Mouse (Mus musculus): ENCODE data around the gene Gatc. TPM values are rescaled to one million over a fixed set of nuclear protein-coding genes. Genes with fewer than 3 reads are reported as not detected.
A peak's percentile ranks its signal among the peaks of the same experiment; 100 is the strongest.
"Not testable (repeated sequence)": the region's sequence is repeated elsewhere in the genome, so short reads cannot be mapped to it uniquely, and the experiment has no call there.

Gene Gatc
- 33.3 and 34.1 TPM in 2 replicates for polyA plus RNA-seq (2016; fragmentation: Nextera tagmentation; extraction: Ambion mirVana)

- Histone ChIP-seq H3K27ac (peak within 1 kb of the TSS; percentile 92), H3K36me3 (peaks cover 62% of the 10 kb centered on the region), H3K4me3 (peak within 1 kb of the TSS; percentile 94), H3K4me1 (peaks cover 27% of the 10 kb centered on the region), H3K27me3 (ENCODE audit: low read depth, poor library complexity, severe bottlenecking) (no peaks in the 10 kb centered on the region), H3K9me3 (replicated peaks) (no peaks in the 10 kb centered on the region)
- DNase-seq (ENCODE audit: low spot score) = peak; percentile 95
- under 1% methylated on average over 62 of the region's 62 CpGs for WGBS
Measured at GRCm38 (mm10) chr5:115340577-115341313, at the start of gene Gatc, which contains the start of gene Triap1. Gene Gatc (minus strand): TSS chr5:115341178. Gene Triap1 (plus strand): TSS chr5:115341225.

- not testable (repeated sequence) for H3K27ac ChIP-seq; H3K36me3 ChIP-seq; H3K4me1 ChIP-seq; DNase-seq (ENCODE audit: low spot score); H3K4me3 ChIP-seq; H3K27me3 ChIP-seq (ENCODE audit: low read depth, poor library complexity, severe bottlenecking); H3K9me3 ChIP-seq (replicated peaks)
- 87% methylated on average over 2 of the region's 2 CpGs for WGBS
Measured at GRCm38 (mm10) chr5:115378882-115379281, 37.9 kb upstream of the Gatc start.

- no peak for DNase-seq (ENCODE audit: low spot score)
- Histone ChIP-seq H3K27ac (no peak overlapping the region), H3K4me3 (no peak overlapping the region), H3K27me3 (ENCODE audit: low read depth, poor library complexity, severe bottlenecking) (no peaks in the 10 kb centered on the region), H3K9me3 (replicated peaks) (no peaks in the 10 kb centered on the region), H3K36me3 (no peaks in the 10 kb centered on the region), H3K4me1 (peaks cover 18% of the 10 kb centered on the region)
- 80% methylated on average over 2 of the region's 2 CpGs for WGBS
Measured at GRCm38 (mm10) chr5:115375436-115375835, 34.5 kb upstream of the Gatc start.

GRCm38 (mm10) chr5:115374204-115374820 is 33.3 kb upstream of the Gatc start:
- Histone ChIP-seq H3K36me3 (no peaks in the 10 kb centered on the region), H3K4me1 (peaks cover 18% of the 10 kb centered on the region), H3K27me3 (ENCODE audit: low read depth, poor library complexity, severe bottlenecking) (no peaks in the 10 kb centered on the region), H3K27ac (peak overlapping the region; percentile 87), H3K4me3 (peak overlapping the region; percentile 51), H3K9me3 (replicated peaks) (no peaks in the 10 kb centered on the region)
- DNase-seq (ENCODE audit: low spot score) = no peak
- 17% methylated on average over 11 of the region's 11 CpGs for WGBS

GRCm38 (mm10) chr5:115373441-115374203 is 32.6 kb upstream of the Gatc start:
- Histone ChIP-seq H3K36me3 (no peaks in the 10 kb centered on the region), H3K4me1 (peaks cover 18% of the 10 kb centered on the region), H3K27me3 (ENCODE audit: low read depth, poor library complexity, severe bottlenecking) (no peaks in the 10 kb centered on the region), H3K27ac (peak overlapping the region; percentile 87), H3K4me3 (peak overlapping the region; percentile 51), H3K9me3 (replicated peaks) (no peaks in the 10 kb centered on the region)
- DNase-seq (ENCODE audit: low spot score) = peak; percentile 69
- 22% methylated on average over 26 of the region's 26 CpGs for WGBS

GRCm38 (mm10) chr5:115371736-115372135 is 30.8 kb upstream of the Gatc start:
- no peaks in the 10 kb centered on the region for H3K36me3 ChIP-seq
- no peaks in the 10 kb centered on the region for H3K9me3 ChIP-seq (replicated peaks)
- no peak for DNase-seq (ENCODE audit: low spot score)
- H3K27me3 ChIP-seq (ENCODE audit: low read depth, poor library complexity, severe bottlenecking) = no peaks in the 10 kb centered on the region
- peaks cover 18% of the 10 kb centered on the region for H3K4me1 ChIP-seq
- no peak overlapping the region for H3K4me3 ChIP-seq
- WGBS = 37% methylated on average over 9 of the region's 9 CpGs
- 0 out of 2 replicates have a peak overlapping the region, but pooled peaks have one; percentile 1 for H3K27ac ChIP-seq

- 87% methylated on average over 4 of the region's 4 CpGs for WGBS
- Histone ChIP-seq H3K27ac (no peak overlapping the region), H3K4me1 (peaks cover 17% of the 10 kb centered on the region), H3K4me3 (no peak overlapping the region), H3K36me3 (no peaks in the 10 kb centered on the region), H3K27me3 (ENCODE audit: low read depth, poor library complexity, severe bottlenecking) (no peaks in the 10 kb centered on the region), H3K9me3 (replicated peaks) (no peaks in the 10 kb centered on the region)
- no peak for DNase-seq (ENCODE audit: low spot score)
Measured at GRCm38 (mm10) chr5:115364782-115365181, 23.8 kb upstream of the Gatc start.

GRCm38 (mm10) chr5:115362819-115363714 is 22.1 kb upstream of the Gatc start:
- H3K9me3 ChIP-seq (replicated peaks) = no peaks in the 10 kb centered on the region
- H3K27ac ChIP-seq = peak overlapping the region; percentile 66
- H3K27me3 ChIP-seq (ENCODE audit: low read depth, poor library complexity, severe bottlenecking) = no peaks in the 10 kb centered on the region
- no peak overlapping the region for H3K4me3 ChIP-seq
- no peaks in the 10 kb centered on the region for H3K36me3 ChIP-seq
- peak; percentile 45 for DNase-seq (ENCODE audit: low spot score)
- H3K4me1 ChIP-seq = peaks cover 26% of the 10 kb centered on the region
- WGBS = 17% methylated on average over 18 of the region's 19 CpGs

GRCm38 (mm10) chr5:115362216-115362615 is 21.2 kb upstream of the Gatc start:
- Histone ChIP-seq H3K4me1 (peaks cover 26% of the 10 kb centered on the region), H3K36me3 (no peaks in the 10 kb centered on the region), H3K27me3 (ENCODE audit: low read depth, poor library complexity, severe bottlenecking) (no peaks in the 10 kb centered on the region), H3K4me3 (no peak overlapping the region), H3K9me3 (replicated peaks) (no peaks in the 10 kb centered on the region), H3K27ac (no peak overlapping the region)
- WGBS = 40% methylated on average over 7 of the region's 7 CpGs
- no peak for DNase-seq (ENCODE audit: low spot score)

GRCm38 (mm10) chr5:115359851-115360372 is 18.9 kb upstream of the Gatc start:
- Histone ChIP-seq H3K36me3 (no peaks in the 10 kb centered on the region), H3K27me3 (ENCODE audit: low read depth, poor library complexity, severe bottlenecking) (no peaks in the 10 kb centered on the region), H3K4me1 (peaks cover 26% of the 10 kb centered on the region), H3K4me3 (no peak overlapping the region), H3K27ac (peak overlapping the region; percentile 56; the same call in 1 of the 2 replicates), H3K9me3 (replicated peaks) (no peaks in the 10 kb centered on the region)
- DNase-seq (ENCODE audit: low spot score) = peak; percentile 40
- WGBS = 46% methylated on average over 5 of the region's 5 CpGs

GRCm38 (mm10) chr5:115359438-115359837 is 18.5 kb upstream of the Gatc start:
- peak overlapping the region; percentile 56; the same call in 1 of the 2 replicates for H3K27ac ChIP-seq
- no peaks in the 10 kb centered on the region for H3K9me3 ChIP-seq (replicated peaks)
- H3K27me3 ChIP-seq (ENCODE audit: low read depth, poor library complexity, severe bottlenecking) = no peaks in the 10 kb centered on the region
- no peak overlapping the region for H3K4me3 ChIP-seq
- H3K36me3 ChIP-seq = no peaks in the 10 kb centered on the region
- 90% methylated on average over 8 of the region's 8 CpGs for WGBS
- DNase-seq (ENCODE audit: low spot score) = no peak
- H3K4me1 ChIP-seq = peaks cover 26% of the 10 kb centered on the region

- H3K27ac ChIP-seq = peak overlapping the region; percentile 56
- 5% methylated on average over 12 of the region's 12 CpGs for WGBS
- H3K4me3 ChIP-seq = no peak overlapping the region
- peaks cover 26% of the 10 kb centered on the region for H3K4me1 ChIP-seq
- H3K36me3 ChIP-seq = no peaks in the 10 kb centered on the region
- H3K9me3 ChIP-seq (replicated peaks) = no peaks in the 10 kb centered on the region
- H3K27me3 ChIP-seq (ENCODE audit: low read depth, poor library complexity, severe bottlenecking) = no peaks in the 10 kb centered on the region
- DNase-seq (ENCODE audit: low spot score) = peak; percentile 95
Measured at GRCm38 (mm10) chr5:115358872-115359271, 17.9 kb upstream of the Gatc start.

Data from limb, embryonic 10.5 days (tissue).